Mouse (Mus musculus) spleen, postnatal 4 days (tissue): Measurements from ENCODE around the gene Fbxo4.

Experiments
- DNase-seq, 2 experiments: peaks; one replicate each; pipeline ENCODE4 v3.0.0; 2022; ENCODE audit warnings: low spot score in 2 of 2

Gene Fbxo4

GRCm38 (mm10) chr15:3979871-3980270 is 498 bp upstream of the Fbxo4 start:
- no peak for DNase-seq

- DNase-seq: no peak
These were observed 1.1 kb downstream of the Fbxo4 start for GRCm38 (mm10) chr15:3978279-3978678.

GRCm38 (mm10) chr15:3973300-3973699 is 6.1 kb downstream of the Fbxo4 start:
- DNase-seq: no peak

GRCm38 (mm10) chr15:3970193-3970592 is 9.2 kb downstream of the Fbxo4 start:
- DNase-seq: no peak

GRCm38 (mm10) chr15:3969743-3970142 is 9.6 kb downstream of the Fbxo4 start:
- no peak for DNase-seq

GRCm38 (mm10) chr15:3962251-3962650 is 17.1 kb downstream of the Fbxo4 start:
- DNase-seq: no peak

- no peak for DNase-seq
These were observed 19.3 kb downstream of the Fbxo4 start for GRCm38 (mm10) chr15:3960094-3960493.

GRCm38 (mm10) chr15:3957982-3958381 is 21.4 kb downstream of the Fbxo4 start:
- peak in 1 of 2 experiments; percentile 28 for DNase-seq

- no peak for DNase-seq
These were observed 24.4 kb downstream of the Fbxo4 start for GRCm38 (mm10) chr15:3954971-3955370.

- DNase-seq: no peak
These were observed 41.2 kb downstream of the Fbxo4 start for GRCm38 (mm10) chr15:3938132-3938531.

- no peak for DNase-seq
These were observed 43.3 kb downstream of the Fbxo4 start for GRCm38 (mm10) chr15:3936056-3936455.

- DNase-seq: no peak
These were observed 45.9 kb downstream of the Fbxo4 start for GRCm38 (mm10) chr15:3933466-3933865.

- no peak for DNase-seq
These were observed 47.4 kb downstream of the Fbxo4 start for GRCm38 (mm10) chr15:3931931-3932330.
